Mouse (Mus musculus): ENCODE results near the gene Gm11168. TPM values are rescaled to one million over a fixed set of nuclear protein-coding genes. Genes with fewer than 3 reads are reported as not detected.
"Not testable (repeated sequence)": the region's sequence is repeated elsewhere in the genome, so short reads cannot be mapped to it uniquely, and the experiment has no call there.

Gene Gm11168
- total RNA-seq (2014; rRNA removed) = not detected in 2 replicates
- not detected in 2 replicates for polyA plus RNA-seq (2012; rRNA removed)

GRCm38 (mm10) chr9:3002794-3003396, at the start of gene Gm11168:
Gene Gm11168 (plus strand): TSS chr9:3003346.
- not testable (repeated sequence) for H3K79me2 ChIP-seq (ENCODE audit: control insufficient read depth, insufficient read depth, low read length); H3K36me3 ChIP-seq (ENCODE audit: control insufficient read depth, insufficient read depth, low read length); H3K4me3 ChIP-seq (ENCODE audit: insufficient read depth, low read depth, low read length); H3K27ac ChIP-seq (replicated peaks; ENCODE audit: insufficient read depth, low read depth, low read length); H3K9ac ChIP-seq (ENCODE audit: low read depth, low read length); H3K4me1 ChIP-seq (ENCODE audit: control insufficient read depth, insufficient read depth, low read length); DNase-seq (ENCODE audit: extremely low read depth, low read depth, low spot score); H3K27me3 ChIP-seq (ENCODE audit: control insufficient read depth, insufficient read depth, low read length)
- WGBS = 75% methylated on average over 6 of the region's 14 CpGs

GRCm38 (mm10) chr9:3000445-3000972, 2.6 kb upstream of the Gm11168 start, which contains the start of gene Gm10722:
Gene Gm10722 (plus strand): TSS chr9:3000922.
- H3K27me3 ChIP-seq (ENCODE audit: control insufficient read depth, insufficient read depth, low read length); H3K79me2 ChIP-seq (ENCODE audit: control insufficient read depth, insufficient read depth, low read length); H3K27ac ChIP-seq (replicated peaks; ENCODE audit: insufficient read depth, low read depth, low read length); H3K36me3 ChIP-seq (ENCODE audit: control insufficient read depth, insufficient read depth, low read length); H3K9ac ChIP-seq (ENCODE audit: low read depth, low read length); H3K4me3 ChIP-seq (ENCODE audit: insufficient read depth, low read depth, low read length); H3K4me1 ChIP-seq (ENCODE audit: control insufficient read depth, insufficient read depth, low read length): not testable (repeated sequence)
- peak; percentile 49 for DNase-seq (ENCODE audit: extremely low read depth, low read depth, low spot score)
- 75% methylated on average over 12 of the region's 12 CpGs for WGBS

- not testable (repeated sequence) for DNase-seq (ENCODE audit: extremely low read depth, low read depth, low spot score); H3K4me1 ChIP-seq (ENCODE audit: control insufficient read depth, insufficient read depth, low read length); H3K9ac ChIP-seq (ENCODE audit: low read depth, low read length); H3K36me3 ChIP-seq (ENCODE audit: control insufficient read depth, insufficient read depth, low read length); H3K79me2 ChIP-seq (ENCODE audit: control insufficient read depth, insufficient read depth, low read length); H3K27ac ChIP-seq (replicated peaks; ENCODE audit: insufficient read depth, low read depth, low read length); H3K27me3 ChIP-seq (ENCODE audit: control insufficient read depth, insufficient read depth, low read length); H3K4me3 ChIP-seq (ENCODE audit: insufficient read depth, low read depth, low read length)
- 67% methylated on average over 8 of the region's 8 CpGs for WGBS
Observed at GRCm38 (mm10) chr9:3001006-3001405, 2.1 kb upstream of the Gm11168 start.

GRCm38 (mm10) chr9:3001948-3002659, 1.0 kb upstream of the Gm11168 start:
- not testable (repeated sequence) for H3K27me3 ChIP-seq (ENCODE audit: control insufficient read depth, insufficient read depth, low read length); H3K79me2 ChIP-seq (ENCODE audit: control insufficient read depth, insufficient read depth, low read length); H3K36me3 ChIP-seq (ENCODE audit: control insufficient read depth, insufficient read depth, low read length); H3K27ac ChIP-seq (replicated peaks; ENCODE audit: insufficient read depth, low read depth, low read length); H3K9ac ChIP-seq (ENCODE audit: low read depth, low read length); H3K4me1 ChIP-seq (ENCODE audit: control insufficient read depth, insufficient read depth, low read length); H3K4me3 ChIP-seq (ENCODE audit: insufficient read depth, low read depth, low read length)
- peak; percentile 34 for DNase-seq (ENCODE audit: extremely low read depth, low read depth, low spot score)
- 67% methylated on average over 9 of the region's 11 CpGs for WGBS

GRCm38 (mm10) chr9:3006179-3006578, 3.0 kb downstream of the Gm11168 start:
- H3K27me3 ChIP-seq (ENCODE audit: control insufficient read depth, insufficient read depth, low read length); H3K27ac ChIP-seq (replicated peaks; ENCODE audit: insufficient read depth, low read depth, low read length); H3K79me2 ChIP-seq (ENCODE audit: control insufficient read depth, insufficient read depth, low read length); H3K4me3 ChIP-seq (ENCODE audit: insufficient read depth, low read depth, low read length); H3K9ac ChIP-seq (ENCODE audit: low read depth, low read length); DNase-seq (ENCODE audit: extremely low read depth, low read depth, low spot score); H3K36me3 ChIP-seq (ENCODE audit: control insufficient read depth, insufficient read depth, low read length); H3K4me1 ChIP-seq (ENCODE audit: control insufficient read depth, insufficient read depth, low read length): not testable (repeated sequence)
- 86% methylated on average over 1 of the region's 5 CpGs for WGBS

- WGBS = 74% methylated on average over 8 of the region's 8 CpGs
- H3K79me2 ChIP-seq (ENCODE audit: control insufficient read depth, insufficient read depth, low read length); DNase-seq (ENCODE audit: extremely low read depth, low read depth, low spot score); H3K4me1 ChIP-seq (ENCODE audit: control insufficient read depth, insufficient read depth, low read length); H3K4me3 ChIP-seq (ENCODE audit: insufficient read depth, low read depth, low read length); H3K9ac ChIP-seq (ENCODE audit: low read depth, low read length); H3K27me3 ChIP-seq (ENCODE audit: control insufficient read depth, insufficient read depth, low read length); H3K27ac ChIP-seq (replicated peaks; ENCODE audit: insufficient read depth, low read depth, low read length); H3K36me3 ChIP-seq (ENCODE audit: control insufficient read depth, insufficient read depth, low read length): not testable (repeated sequence)
Observed at GRCm38 (mm10) chr9:3006636-3007035, 3.5 kb downstream of the Gm11168 start.

GRCm38 (mm10) chr9:3007272-3007671, 4.1 kb downstream of the Gm11168 start:
- not testable (repeated sequence) for H3K4me1 ChIP-seq (ENCODE audit: control insufficient read depth, insufficient read depth, low read length); H3K4me3 ChIP-seq (ENCODE audit: insufficient read depth, low read depth, low read length); H3K36me3 ChIP-seq (ENCODE audit: control insufficient read depth, insufficient read depth, low read length); H3K27ac ChIP-seq (replicated peaks; ENCODE audit: insufficient read depth, low read depth, low read length); H3K27me3 ChIP-seq (ENCODE audit: control insufficient read depth, insufficient read depth, low read length); H3K9ac ChIP-seq (ENCODE audit: low read depth, low read length); H3K79me2 ChIP-seq (ENCODE audit: control insufficient read depth, insufficient read depth, low read length)
- peak; percentile 17 for DNase-seq (ENCODE audit: extremely low read depth, low read depth, low spot score)
- 77% methylated on average over 8 of the region's 9 CpGs for WGBS

GRCm38 (mm10) chr9:3009331-3009730, 6.2 kb downstream of the Gm11168 start:
- H3K9ac ChIP-seq (ENCODE audit: low read depth, low read length); H3K4me3 ChIP-seq (ENCODE audit: insufficient read depth, low read depth, low read length); H3K27me3 ChIP-seq (ENCODE audit: control insufficient read depth, insufficient read depth, low read length); H3K36me3 ChIP-seq (ENCODE audit: control insufficient read depth, insufficient read depth, low read length); DNase-seq (ENCODE audit: extremely low read depth, low read depth, low spot score); H3K4me1 ChIP-seq (ENCODE audit: control insufficient read depth, insufficient read depth, low read length); H3K27ac ChIP-seq (replicated peaks; ENCODE audit: insufficient read depth, low read depth, low read length); H3K79me2 ChIP-seq (ENCODE audit: control insufficient read depth, insufficient read depth, low read length): not testable (repeated sequence)
- WGBS = no CpG with 5 or more reads among the region's 5 CpGs

GRCm38 (mm10) chr9:3012054-3012621, 9.0 kb downstream of the Gm11168 start:
- H3K27ac ChIP-seq (replicated peaks; ENCODE audit: insufficient read depth, low read depth, low read length); DNase-seq (ENCODE audit: extremely low read depth, low read depth, low spot score); H3K4me1 ChIP-seq (ENCODE audit: control insufficient read depth, insufficient read depth, low read length); H3K79me2 ChIP-seq (ENCODE audit: control insufficient read depth, insufficient read depth, low read length); H3K9ac ChIP-seq (ENCODE audit: low read depth, low read length); H3K27me3 ChIP-seq (ENCODE audit: control insufficient read depth, insufficient read depth, low read length); H3K36me3 ChIP-seq (ENCODE audit: control insufficient read depth, insufficient read depth, low read length); H3K4me3 ChIP-seq (ENCODE audit: insufficient read depth, low read depth, low read length): not testable (repeated sequence)
- 86% methylated on average over 3 of the region's 7 CpGs for WGBS
